Mouse (Mus musculus) duodenum, adult 2 months (tissue): Measurements from ENCODE around the gene Nadsyn1. TPM values are rescaled to one million over a fixed set of nuclear protein-coding genes. Genes with fewer than 3 reads are reported as not detected.

ENCODE experiments used
- polyA plus RNA-seq: library from polyadenylated mRNA; depleted of rRNA; stranded (reverse); fragments of >200 nt; gene quantifications from 2 replicates; pipeline ENCODE4 v1.2.3, GENCODE M21; 2012; ENCODE audit warnings: low replicate concordance; rRNA removed

Gene Nadsyn1
- 46.5 and 59.1 TPM in 2 replicates for polyA plus RNA-seq

DNA sequence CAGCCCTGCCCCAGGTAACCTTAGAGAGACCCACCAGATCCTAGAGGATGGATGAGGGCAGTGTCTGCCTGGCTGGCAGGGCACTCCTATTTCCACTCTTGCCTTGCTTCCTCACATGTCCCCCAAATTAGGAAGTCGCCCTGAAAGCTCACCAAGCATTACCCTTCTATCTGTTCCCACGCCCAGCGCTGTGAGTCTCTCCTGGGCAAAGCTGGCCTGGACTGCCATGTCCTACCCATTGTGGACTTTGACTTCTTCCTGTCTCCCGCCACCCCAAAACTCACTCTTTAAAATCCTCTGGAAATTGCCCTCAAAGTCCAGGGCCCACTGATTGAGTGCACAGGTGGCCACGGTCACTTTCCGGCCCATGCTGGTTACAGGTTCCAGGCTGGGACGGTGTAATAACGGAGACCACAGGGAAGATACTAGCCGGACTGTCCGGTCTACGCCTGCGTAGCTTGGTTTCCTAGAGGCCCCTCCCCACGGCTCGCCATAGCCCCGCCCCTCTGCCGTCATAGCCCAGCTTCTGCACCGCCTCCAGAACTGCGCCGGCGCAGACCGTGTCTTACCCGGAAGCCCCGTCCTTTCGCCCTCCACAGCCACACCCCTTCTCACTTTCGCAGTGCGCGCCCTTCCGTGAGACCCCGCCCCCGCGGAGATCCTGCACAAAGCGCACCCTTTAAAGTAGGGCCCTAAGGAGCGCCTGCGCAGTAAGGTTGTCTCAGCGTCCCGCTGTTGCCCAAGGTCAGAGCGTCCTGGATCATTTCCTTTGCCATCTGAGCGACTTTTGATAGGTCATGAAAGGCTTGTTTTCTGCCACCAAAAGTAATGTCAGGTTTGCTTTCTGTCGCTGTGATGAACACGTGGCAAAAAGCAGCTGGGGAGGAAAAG, at the start of gene Nadsyn1, which contains the start of gene Dhcr7:
Nadsyn1 (minus strand) TSS at position 475 of the 891 bp plus-strand sequence.
Dhcr7 (plus strand) TSS at position 771 of the 891 bp plus-strand sequence.

DNA sequence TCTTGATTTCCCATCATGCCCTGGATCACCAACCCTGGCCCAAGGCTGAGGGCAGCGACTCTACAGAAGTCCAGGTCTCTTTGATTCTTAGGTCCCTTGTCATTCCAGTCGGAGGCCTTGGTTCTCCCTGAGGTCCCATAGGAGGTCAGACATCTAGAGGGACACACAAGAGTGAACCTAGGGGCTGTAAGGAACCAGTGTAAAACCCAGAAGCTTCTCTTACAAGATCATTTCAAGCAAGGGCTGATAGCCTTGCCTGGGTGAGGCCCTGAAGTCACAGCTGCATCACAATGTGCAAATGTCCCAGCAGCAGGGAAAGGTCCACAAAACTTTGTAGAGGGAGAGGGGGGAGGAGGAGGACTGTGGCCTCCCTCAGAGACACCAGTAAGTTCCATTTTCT, 43.9 kb upstream of the Nadsyn1 start, which contains the start of gene Gm498:
Gm498 (plus strand) TSS at position 301 of the 400 bp plus-strand sequence.

DNA sequence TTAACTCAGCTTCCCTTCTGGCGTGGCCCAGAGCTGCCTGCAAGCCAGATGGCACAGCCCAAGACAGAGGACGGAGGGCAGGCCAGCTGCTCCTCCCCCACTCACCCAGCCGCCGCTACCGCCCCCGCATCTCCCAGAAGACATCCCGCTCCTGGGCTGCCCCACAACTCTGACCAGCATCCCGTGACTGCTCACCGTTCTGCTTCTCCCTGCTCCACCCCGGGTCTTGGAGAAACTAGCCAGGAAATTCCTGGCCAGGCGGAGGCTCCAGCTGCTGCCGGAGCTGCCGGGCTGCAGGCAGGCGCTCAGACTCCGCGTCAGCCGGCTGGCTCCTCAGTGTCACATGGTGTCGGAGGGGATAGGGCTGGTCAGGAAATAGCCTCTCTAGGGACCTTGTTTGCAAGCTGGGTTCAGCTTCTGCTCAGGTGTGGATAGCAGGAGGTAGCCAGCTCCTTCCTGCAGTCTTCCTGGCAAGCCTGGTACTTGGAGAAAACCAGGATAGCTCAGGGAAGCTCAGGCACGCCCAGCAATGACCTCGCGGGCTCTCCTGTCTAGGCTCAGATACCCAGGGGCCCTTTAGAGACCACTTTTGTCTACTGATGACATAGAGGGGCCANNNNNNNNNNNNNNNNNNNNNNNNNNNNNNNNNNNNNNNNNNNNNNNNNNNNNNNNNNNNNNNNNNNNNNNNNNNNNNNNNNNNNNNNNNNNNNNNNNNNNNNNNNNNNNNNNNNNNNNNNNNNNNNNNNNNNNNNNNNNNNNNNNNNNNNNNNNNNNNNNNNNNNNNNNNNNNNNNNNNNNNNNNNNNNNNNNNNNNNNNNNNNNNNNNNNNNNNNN, 38.4 kb downstream of the Nadsyn1 start, which contains the start of gene Mrgpre:
Mrgpre (minus strand) TSS at position 505 of the 834 bp plus-strand sequence.

DNA sequence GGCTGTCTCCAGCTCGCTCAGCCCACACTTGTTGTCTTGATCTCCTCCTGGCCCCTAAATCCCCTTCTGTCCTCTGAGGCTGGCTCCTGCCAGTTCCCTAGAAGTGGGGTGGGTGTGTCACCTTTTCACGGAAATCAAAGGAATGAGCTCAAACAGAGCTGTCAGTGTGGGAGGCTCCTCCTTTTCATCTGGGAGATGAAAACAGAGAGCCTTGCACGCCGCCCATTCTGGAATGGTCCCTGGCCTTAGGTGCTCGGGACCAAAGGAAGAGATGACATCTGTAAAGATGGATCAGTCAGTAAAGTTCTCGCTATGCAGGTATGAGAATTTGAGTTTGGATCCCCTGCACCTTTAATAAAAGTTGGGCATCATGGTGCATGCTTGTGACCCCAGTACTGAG, 55.8 kb downstream of the Nadsyn1 start, which contains the start of gene Mrgprg:
Mrgprg (minus strand) TSS at position 101 of the 400 bp plus-strand sequence.

DNA sequence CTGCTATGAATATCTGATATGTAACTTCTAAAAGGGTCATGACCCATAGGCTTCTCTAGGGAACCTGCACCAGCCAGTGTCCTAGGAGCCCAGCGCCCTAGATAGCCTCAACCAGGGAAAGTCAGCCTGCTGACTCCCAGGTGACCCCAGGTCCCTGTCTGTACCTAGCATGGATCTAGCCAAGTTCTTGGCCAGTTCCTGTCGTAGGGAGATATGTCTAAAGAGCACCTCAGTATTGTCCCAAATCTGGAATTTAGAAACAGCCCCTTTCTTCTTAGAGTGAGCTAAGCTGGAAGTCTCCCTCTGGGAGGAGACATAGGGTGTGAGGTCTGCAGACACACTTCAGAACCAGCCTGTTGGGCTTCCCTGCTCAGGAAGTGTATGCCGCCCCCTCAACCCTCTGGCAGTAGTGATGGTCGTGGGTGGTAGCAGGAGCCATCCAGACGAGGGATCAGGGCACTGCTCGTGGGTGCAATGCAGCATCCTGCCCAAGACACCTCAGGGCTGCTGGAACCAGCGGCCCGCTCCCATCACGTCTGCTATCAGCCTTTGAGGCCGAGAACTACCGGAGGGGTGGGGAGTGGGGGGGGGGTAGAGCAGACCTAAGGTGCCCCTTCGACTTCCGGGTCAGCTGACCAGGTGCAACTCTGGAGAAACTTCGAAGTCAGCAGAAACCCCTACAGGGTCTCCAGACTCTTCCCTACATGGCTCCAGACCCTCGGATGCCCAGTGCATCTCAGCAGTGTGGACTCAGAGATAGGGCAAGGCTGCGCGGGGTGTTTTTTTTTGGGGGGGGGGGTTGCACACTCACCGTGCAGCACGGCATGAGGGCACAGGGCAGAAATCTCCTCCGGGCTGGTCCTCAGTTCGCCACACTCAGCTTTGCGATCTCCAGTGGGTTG, 66.3 kb downstream of the Nadsyn1 start, which contains the start of gene Osbpl5:
Osbpl5 (minus strand) TSS at position 861 of the 902 bp plus-strand sequence.

Other genes starting within 250 kb of the Nadsyn1 start
- 7.9 and 11.8 TPM in 2 replicates for gene Cars, start 222.8 kb downstream of the Nadsyn1 start, polyA plus RNA-seq
- 0.02 and 0.12 TPM in 2 replicates for gene Tnfrsf26, start 194.1 kb downstream of the Nadsyn1 start, polyA plus RNA-seq
- 0.84 and 0.94 TPM in 2 replicates for gene Tnfrsf22, start 173.2 kb downstream of the Nadsyn1 start, polyA plus RNA-seq
- gene Tnfrsf23, start 137.0 kb downstream of the Nadsyn1 start, polyA plus RNA-seq, result 0.85 and 1.8 TPM in 2 replicates
- 16.8 and 23.8 TPM in 2 replicates for gene Osbpl5, start 65.9 kb downstream of the Nadsyn1 start, polyA plus RNA-seq
- gene Mrgprg, start 55.9 kb downstream of the Nadsyn1 start, polyA plus RNA-seq, result not detected in 2 replicates
- 1.3 and 1.4 TPM in 2 replicates for gene Mrgpre, start 38.3 kb downstream of the Nadsyn1 start, polyA plus RNA-seq
- 80.9 and 106 TPM in 2 replicates for gene Dhcr7, start 296 bp upstream of the Nadsyn1 start, polyA plus RNA-seq
- not detected in 2 replicates for gene Gm498, start 44.0 kb upstream of the Nadsyn1 start, polyA plus RNA-seq
- 1.8 and 4.8 TPM in 2 replicates for gene Shank2, start 179.1 kb upstream of the Nadsyn1 start, polyA plus RNA-seq